Mouse (Mus musculus) midbrain, embryonic 14.5 days (tissue): Measurements from ENCODE around the gene Gcsh. TPM values are rescaled to one million over a fixed set of nuclear protein-coding genes. Genes with fewer than 3 reads are reported as not detected.
A peak's percentile ranks its signal among the peaks of the same experiment; 100 is the strongest.

Experiments used
- ATAC-seq: fragments of 200-750 bp; cut with Nextera tagmentation; 2 replicates; pipeline ENCODE4 v1.8.0; 2017; ENCODE audit warnings: moderate number of reproducible peaks, moderate library complexity; ENCODE audit not compliant: low FRiP score, low TSS enrichment
- DNase-seq: peaks from one replicate; pipeline ENCODE4 v3.0.0-alpha.2; 2015
- H3K27ac ChIP-seq: fragments of 300-500 bp; sonication (generic); replicated peaks from 2 replicates; pipeline ENCODE4 v1.5.1; 2014; ENCODE audit warnings: mild to moderate bottlenecking, low read depth, low read length, moderate library complexity
- H3K27me3 ChIP-seq: fragments of 300-500 bp; sonication (generic); 2 replicates; pipeline ENCODE4 v1.6.1; 2014; ENCODE audit warnings: low read length, control low read depth, mixed read lengths; ENCODE audit not compliant: control insufficient read depth, insufficient read depth
- H3K36me3 ChIP-seq: fragments of 300-500 bp; sonication (generic); 2 replicates; pipeline ENCODE4 v1.6.1; 2014; ENCODE audit warnings: low read length, control low read depth; ENCODE audit not compliant: control insufficient read depth, insufficient read depth
- H3K4me1 ChIP-seq: fragments of 300-500 bp; sonication (generic); 2 replicates; pipeline ENCODE4 v1.6.1; 2014; ENCODE audit warnings: mild to moderate bottlenecking, antibody characterized with exemption, low read length, control low read depth; ENCODE audit not compliant: control insufficient read depth, insufficient read depth
- H3K4me2 ChIP-seq: fragments of 300-500 bp; sonication (generic); 2 replicates; pipeline ENCODE4 v1.6.1; 2014; ENCODE audit warnings: mild to moderate bottlenecking, low read length, moderate library complexity
- H3K4me3 ChIP-seq: fragments of 300-500 bp; sonication (generic); replicated peaks from 2 replicates; pipeline ENCODE4 v1.5.1; 2014; ENCODE audit warnings: low read depth, low read length
- H3K9ac ChIP-seq: fragments of 300-500 bp; sonication (generic); replicated peaks from 2 replicates; pipeline ENCODE4 v1.6.1; 2014; ENCODE audit warnings: mild to moderate bottlenecking, low read length, moderate library complexity
- H3K9me3 ChIP-seq: fragments of 300-500 bp; sonication (generic); 2 replicates; pipeline ENCODE4 v1.6.1; 2016; ENCODE audit warnings: low read length, control low read depth, mixed read lengths; ENCODE audit not compliant: control insufficient read depth
- WGBS: fragments of 180-500 bp; shearing (Covaris S2); extraction: QIAGEN DNeasy Blood & Tissue Kit; methylation state at CpG from one replicate; pipeline ENCODE4 v1.1.7; 2014; 5-methylcytosine and 5-hydroxymethylcytosine counted together
- polyA plus RNA-seq: library from polyadenylated mRNA; unstranded; fragments of >200 nt; fragmentation: Nextera tagmentation; extraction: Ambion mirVana; gene quantifications from 2 replicates; pipeline ENCODE4 v1.2.1, GENCODE M21; 2014

Gcsh gene
- polyA plus RNA-seq, 1 experiment from 2014 or later = 87.5 TPM

- WGBS = 92% methylated on average over 9 of the region's 9 CpGs
- H3K4me3 ChIP-seq = no peak overlapping the region
- no peaks in the 10 kb centered on the region for H3K9me3 ChIP-seq
- H3K4me2 ChIP-seq = no peak overlapping the region
- H3K27me3 ChIP-seq = no peaks in the 10 kb centered on the region
- H3K4me1 ChIP-seq = no peaks in the 10 kb centered on the region
- peaks cover 64% of the 10 kb centered on the region for H3K36me3 ChIP-seq
- H3K9ac ChIP-seq = no peak overlapping the region
- H3K27ac ChIP-seq = no peak overlapping the region
- DNase-seq (no peak), ATAC-seq (no peak)
Measured at GRCm38 (mm10) chr8:116954415-116954814, 38.9 kb downstream of the Gcsh start.

- Histone ChIP-seq H3K4me3 (no peak overlapping the region), H3K9me3 (no peaks in the 10 kb centered on the region), H3K27me3 (no peaks in the 10 kb centered on the region), H3K4me2 (no peak overlapping the region), H3K27ac (no peak overlapping the region), H3K36me3 (peaks cover 45% of the 10 kb centered on the region), H3K9ac (no peak overlapping the region), H3K4me1 (no peaks in the 10 kb centered on the region)
- ATAC-seq (no peak), DNase-seq (no peak)
- WGBS = 95% methylated on average over 8 of the region's 8 CpGs
Measured at GRCm38 (mm10) chr8:116952428-116952827, 40.9 kb downstream of the Gcsh start.

GRCm38 (mm10) chr8:116951778-116952177, 41.6 kb downstream of the Gcsh start:
- no peak overlapping the region for H3K27ac ChIP-seq
- H3K9me3 ChIP-seq = no peaks in the 10 kb centered on the region
- 96% methylated on average over 2 of the region's 2 CpGs for WGBS
- ATAC-seq (no peak), DNase-seq (no peak)
- H3K4me1 ChIP-seq = no peaks in the 10 kb centered on the region
- H3K9ac ChIP-seq = no peak overlapping the region
- H3K4me3 ChIP-seq = no peak overlapping the region
- no peaks in the 10 kb centered on the region for H3K27me3 ChIP-seq
- peaks cover 39% of the 10 kb centered on the region for H3K36me3 ChIP-seq
- H3K4me2 ChIP-seq = no peak overlapping the region

- no peak overlapping the region for H3K9ac ChIP-seq
- no peak overlapping the region for H3K4me3 ChIP-seq
- H3K27me3 ChIP-seq = no peaks in the 10 kb centered on the region
- ATAC-seq = no peak
- 82% methylated on average over 5 of the region's 5 CpGs for WGBS
- H3K4me2 ChIP-seq = no peak overlapping the region
- no peak for DNase-seq
- no peaks in the 10 kb centered on the region for H3K4me1 ChIP-seq
- peaks cover 34% of the 10 kb centered on the region for H3K36me3 ChIP-seq
- H3K9me3 ChIP-seq = no peaks in the 10 kb centered on the region
- no peak overlapping the region for H3K27ac ChIP-seq
Measured at GRCm38 (mm10) chr8:116951369-116951768, 42.0 kb downstream of the Gcsh start.

GRCm38 (mm10) chr8:116947589-116947988, 45.7 kb downstream of the Gcsh start:
- no peak for DNase-seq
- H3K36me3 ChIP-seq = 0 out of 2 replicates have a peak, but pooled peaks cover 6% of the 10 kb centered on the region
- ATAC-seq = no peak
- H3K4me3 ChIP-seq = no peak overlapping the region
- H3K9me3 ChIP-seq = no peaks in the 10 kb centered on the region
- no peak overlapping the region for H3K4me2 ChIP-seq
- no peaks in the 10 kb centered on the region for H3K27me3 ChIP-seq
- H3K4me1 ChIP-seq = peaks cover 15% of the 10 kb centered on the region
- no peak overlapping the region for H3K27ac ChIP-seq
- WGBS = 95% methylated on average over 7 of the region's 7 CpGs
- H3K9ac ChIP-seq = no peak overlapping the region

GRCm38 (mm10) chr8:116946851-116947250, 46.5 kb downstream of the Gcsh start:
- Histone ChIP-seq H3K4me2 (no peak overlapping the region), H3K36me3 (0 out of 2 replicates have a peak, but pooled peaks cover 6% of the 10 kb centered on the region), H3K27ac (no peak overlapping the region), H3K27me3 (no peaks in the 10 kb centered on the region), H3K4me3 (no peak overlapping the region), H3K4me1 (peaks cover 15% of the 10 kb centered on the region), H3K9ac (no peak overlapping the region), H3K9me3 (no peaks in the 10 kb centered on the region)
- WGBS = 93% methylated on average over 6 of the region's 6 CpGs
- no peak for DNase-seq
- no peak for ATAC-seq

- Histone ChIP-seq H3K27ac (no peak overlapping the region), H3K9ac (no peak overlapping the region), H3K4me1 (peaks cover 15% of the 10 kb centered on the region), H3K4me3 (no peak overlapping the region), H3K9me3 (no peaks in the 10 kb centered on the region), H3K27me3 (no peaks in the 10 kb centered on the region), H3K4me2 (no peak overlapping the region), H3K36me3 (0 out of 2 replicates have a peak, but pooled peaks cover 6% of the 10 kb centered on the region)
- 89% methylated on average over 21 of the region's 21 CpGs for WGBS
- no peak for ATAC-seq
- DNase-seq = no peak
Measured at GRCm38 (mm10) chr8:116946268-116946838, 47.0 kb downstream of the Gcsh start.

GRCm38 (mm10) chr8:116945169-116945910, 48.0 kb downstream of the Gcsh start:
- DNase-seq = no peak

GRCm38 (mm10) chr8:116944385-116944696, 49.0 kb downstream of the Gcsh start:
- DNase-seq (no peak), ATAC-seq (no peak)
- Histone ChIP-seq H3K27ac (no peak overlapping the region), H3K27me3 (no peaks in the 10 kb centered on the region), H3K4me3 (peak overlapping the region; percentile 99), H3K4me1 (peaks cover 15% of the 10 kb centered on the region), H3K9me3 (no peaks in the 10 kb centered on the region), H3K4me2 (peak overlapping the region; percentile 96), H3K36me3 (0 out of 2 replicates have a peak, but pooled peaks cover 6% of the 10 kb centered on the region), H3K9ac (peak overlapping the region; percentile 92)
- WGBS = 19% methylated on average over 4 of the region's 4 CpGs

More at GRCm38 (mm10) chr8:116945169-116945910, 48.0 kb downstream of the Gcsh start:
- Histone ChIP-seq H3K4me2 (no peak overlapping the region), H3K36me3 (0 out of 2 replicates have a peak, but pooled peaks cover 6% of the 10 kb centered on the region), H3K9me3 (no peaks in the 10 kb centered on the region), H3K4me3 (no peak overlapping the region), H3K9ac (0 out of 2 replicates have a peak overlapping the region, but pooled peaks have one; percentile 4), H3K27me3 (no peaks in the 10 kb centered on the region), H3K27ac (no peak overlapping the region), H3K4me1 (peaks cover 15% of the 10 kb centered on the region)
- ATAC-seq = no peak
- 89% methylated on average over 9 of the region's 9 CpGs for WGBS
